Mouse (Mus musculus) forebrain, embryonic 10.5 days (tissue): Measurements from ENCODE around the gene Dclk3. TPM values are rescaled to one million over a fixed set of nuclear protein-coding genes. Genes with fewer than 3 reads are reported as not detected.
A peak's percentile ranks its signal among the peaks of the same experiment; 100 is the strongest.

Experiments used
- DNase-seq: peaks from one replicate; pipeline ENCODE4 v3.0.0-alpha.2; 2017; ENCODE audit warnings: low spot score; ENCODE audit errors: extremely low spot score
- H3K27ac ChIP-seq: fragments of 300-500 bp; sonication (generic); 2 replicates; pipeline ENCODE4 v1.5.1; 2016; ENCODE audit warnings: mild to moderate bottlenecking
- H3K27me3 ChIP-seq: fragments of 300-500 bp; sonication (generic); 2 replicates; pipeline ENCODE4 v1.6.1; 2016; ENCODE audit warnings: mild to moderate bottlenecking; ENCODE audit not compliant: poor library complexity, severe bottlenecking
- H3K36me3 ChIP-seq: fragments of 300-500 bp; sonication (generic); replicated peaks from 2 replicates; pipeline ENCODE4 v1.6.1; 2016; ENCODE audit warnings: mild to moderate bottlenecking, moderate library complexity
- H3K4me1 ChIP-seq: fragments of 300-500 bp; sonication (generic); 2 replicates; pipeline ENCODE4 v1.6.1; 2016
- H3K4me3 ChIP-seq: fragments of 300-500 bp; sonication (generic); 2 replicates; pipeline ENCODE4 v1.5.1; 2016; ENCODE audit warnings: mild to moderate bottlenecking, moderate library complexity
- H3K9me3 ChIP-seq: fragments of 300-500 bp; sonication (generic); 2 replicates; pipeline ENCODE4 v1.6.1; 2016; ENCODE audit warnings: mild to moderate bottlenecking, moderate library complexity
- WGBS: fragments of 180-500 bp; shearing (Covaris S2); methylation state at CpG from one replicate; pipeline ENCODE4 v1.1.7; 2016; 5-methylcytosine and 5-hydroxymethylcytosine counted together
- polyA plus RNA-seq: library from polyadenylated mRNA; unstranded; fragments of >200 nt; fragmentation: Nextera tagmentation; extraction: Ambion mirVana; gene quantifications from 2 replicates; pipeline ENCODE4 v1.2.1, GENCODE M21; 2016

Gene Dclk3
- 0.14 and 0.21 TPM in 2 replicates for polyA plus RNA-seq

GRCm38 (mm10) chr9:111438904-111439835 is at the start of gene Dclk3:
TSS of gene Dclk3 (plus strand) at chr9:111439081.
- H3K4me1 ChIP-seq = peaks cover 18% of the 10 kb centered on the region
- no peaks in the 10 kb centered on the region for H3K9me3 ChIP-seq
- H3K27me3 ChIP-seq = peaks cover 55% of the 10 kb centered on the region
- H3K36me3 ChIP-seq = no peaks in the 10 kb centered on the region
- 0 out of 2 replicates have a peak within 1 kb of the TSS, but pooled peaks have one; percentile 25 for H3K27ac ChIP-seq
- 5% methylated on average over 54 of the region's 57 CpGs for WGBS
- H3K4me3 ChIP-seq = peak within 1 kb of the TSS; percentile 62
- DNase-seq = peak; percentile 19

GRCm38 (mm10) chr9:111390016-111390415 is 48.9 kb upstream of the Dclk3 start:
- Histone ChIP-seq H3K4me1 (no peaks in the 10 kb centered on the region), H3K4me3 (no peak overlapping the region), H3K36me3 (no peaks in the 10 kb centered on the region), H3K27me3 (no peaks in the 10 kb centered on the region), H3K27ac (no peak overlapping the region), H3K9me3 (no peaks in the 10 kb centered on the region)
- no peak for DNase-seq
- 87% methylated on average over 9 of the region's 9 CpGs for WGBS

GRCm38 (mm10) chr9:111391036-111391435 is 47.8 kb upstream of the Dclk3 start:
- Histone ChIP-seq H3K27me3 (no peaks in the 10 kb centered on the region), H3K4me1 (no peaks in the 10 kb centered on the region), H3K4me3 (no peak overlapping the region), H3K9me3 (no peaks in the 10 kb centered on the region), H3K27ac (no peak overlapping the region), H3K36me3 (no peaks in the 10 kb centered on the region)
- 90% methylated on average over 8 of the region's 8 CpGs for WGBS
- no peak for DNase-seq

- Histone ChIP-seq H3K36me3 (no peaks in the 10 kb centered on the region), H3K4me1 (no peaks in the 10 kb centered on the region), H3K4me3 (no peak overlapping the region), H3K9me3 (no peaks in the 10 kb centered on the region), H3K27me3 (no peaks in the 10 kb centered on the region), H3K27ac (no peak overlapping the region)
- 91% methylated on average over 18 of the region's 18 CpGs for WGBS
- DNase-seq = no peak
Observed at GRCm38 (mm10) chr9:111391926-111392442, 46.9 kb upstream of the Dclk3 start.

- H3K27me3 ChIP-seq = no peaks in the 10 kb centered on the region
- WGBS = 78% methylated on average over 5 of the region's 5 CpGs
- no peaks in the 10 kb centered on the region for H3K4me1 ChIP-seq
- 0 out of 2 replicates have a peak overlapping the region, but pooled peaks have one; percentile 11 for H3K27ac ChIP-seq
- DNase-seq = no peak
- H3K36me3 ChIP-seq = no peaks in the 10 kb centered on the region
- no peak overlapping the region for H3K4me3 ChIP-seq
- no peaks in the 10 kb centered on the region for H3K9me3 ChIP-seq
Observed at GRCm38 (mm10) chr9:111395265-111395664, 43.6 kb upstream of the Dclk3 start.

- WGBS = 86% methylated on average over 2 of the region's 2 CpGs
- H3K9me3 ChIP-seq = no peaks in the 10 kb centered on the region
- H3K27ac ChIP-seq = no peak overlapping the region
- no peaks in the 10 kb centered on the region for H3K27me3 ChIP-seq
- H3K4me3 ChIP-seq = no peak overlapping the region
- no peaks in the 10 kb centered on the region for H3K4me1 ChIP-seq
- no peaks in the 10 kb centered on the region for H3K36me3 ChIP-seq
- no peak for DNase-seq
Observed at GRCm38 (mm10) chr9:111398059-111398458, 40.8 kb upstream of the Dclk3 start.

- DNase-seq = no peak
- H3K4me1 ChIP-seq = no peaks in the 10 kb centered on the region
- WGBS = 88% methylated on average over 4 of the region's 4 CpGs
- no peak overlapping the region for H3K4me3 ChIP-seq
- H3K36me3 ChIP-seq = no peaks in the 10 kb centered on the region
- no peak overlapping the region for H3K27ac ChIP-seq
- no peaks in the 10 kb centered on the region for H3K9me3 ChIP-seq
- no peaks in the 10 kb centered on the region for H3K27me3 ChIP-seq
Observed at GRCm38 (mm10) chr9:111400089-111400488, 38.8 kb upstream of the Dclk3 start.

GRCm38 (mm10) chr9:111403159-111403558 is 35.7 kb upstream of the Dclk3 start:
- DNase-seq = no peak
- no peak overlapping the region for H3K27ac ChIP-seq
- H3K4me3 ChIP-seq = no peak overlapping the region
- no peaks in the 10 kb centered on the region for H3K4me1 ChIP-seq
- WGBS = 88% methylated on average over 4 of the region's 4 CpGs
- H3K36me3 ChIP-seq = no peaks in the 10 kb centered on the region
- no peaks in the 10 kb centered on the region for H3K9me3 ChIP-seq
- no peaks in the 10 kb centered on the region for H3K27me3 ChIP-seq

- no peak for DNase-seq
- H3K9me3 ChIP-seq = no peaks in the 10 kb centered on the region
- H3K4me3 ChIP-seq = no peak overlapping the region
- H3K27me3 ChIP-seq = no peaks in the 10 kb centered on the region
- H3K4me1 ChIP-seq = no peaks in the 10 kb centered on the region
- no peak overlapping the region for H3K27ac ChIP-seq
- 88% methylated on average over 12 of the region's 12 CpGs for WGBS
- H3K36me3 ChIP-seq = no peaks in the 10 kb centered on the region
Observed at GRCm38 (mm10) chr9:111404346-111405079, 34.4 kb upstream of the Dclk3 start.

- H3K27ac ChIP-seq = no peak overlapping the region
- no peaks in the 10 kb centered on the region for H3K27me3 ChIP-seq
- DNase-seq = no peak
- H3K36me3 ChIP-seq = no peaks in the 10 kb centered on the region
- WGBS = 91% methylated on average over 6 of the region's 6 CpGs
- H3K4me1 ChIP-seq = no peaks in the 10 kb centered on the region
- H3K4me3 ChIP-seq = no peak overlapping the region
- H3K9me3 ChIP-seq = no peaks in the 10 kb centered on the region
Observed at GRCm38 (mm10) chr9:111405080-111405428, 33.8 kb upstream of the Dclk3 start.

- Histone ChIP-seq H3K9me3 (no peaks in the 10 kb centered on the region), H3K36me3 (no peaks in the 10 kb centered on the region), H3K4me1 (no peaks in the 10 kb centered on the region), H3K4me3 (no peak overlapping the region), H3K27me3 (no peaks in the 10 kb centered on the region), H3K27ac (no peak overlapping the region)
- no peak for DNase-seq
- 85% methylated on average over 6 of the region's 6 CpGs for WGBS
Observed at GRCm38 (mm10) chr9:111408012-111408411, 30.9 kb upstream of the Dclk3 start.

- DNase-seq = no peak
- Histone ChIP-seq H3K27ac (no peak overlapping the region), H3K4me1 (no peaks in the 10 kb centered on the region), H3K9me3 (no peaks in the 10 kb centered on the region), H3K27me3 (no peaks in the 10 kb centered on the region), H3K36me3 (no peaks in the 10 kb centered on the region), H3K4me3 (no peak overlapping the region)
- 87% methylated on average over 10 of the region's 10 CpGs for WGBS
Observed at GRCm38 (mm10) chr9:111408427-111408826, 30.5 kb upstream of the Dclk3 start.
